Mouse (Mus musculus) lung, adult 2 months (tissue): ENCODE data around the gene Lhpp. TPM values are rescaled to one million over a fixed set of nuclear protein-coding genes. Genes with fewer than 3 reads are reported as not detected.

Source experiments
- DNase-seq: peaks from one replicate; pipeline ENCODE4 v3.0.0; 2022
- H3K4me1 ChIP-seq: fragments of 200-500 bp; 2 replicates; pipeline ENCODE4 v1.6.1; 2011; ENCODE audit warnings: low read length; ENCODE audit not compliant: control insufficient read depth, insufficient read depth
- H3K4me3 ChIP-seq: fragments of 200-500 bp; replicated peaks from 2 replicates; pipeline ENCODE3; 2011; ENCODE audit warnings: low read depth, mild to moderate bottlenecking, control low read depth, low read length; ENCODE audit errors: extremely low read depth
- CTCF ChIP-seq: fragments of 200-500 bp; IDR thresholded peaks from 2 replicates; pipeline ENCODE4 v1.5.1; 2011; ENCODE audit warnings: mild to moderate bottlenecking, low read length, control low read depth; ENCODE audit not compliant: insufficient read depth
- POLR2A ChIP-seq: fragments of 200-500 bp; IDR thresholded peaks from 2 replicates; pipeline ENCODE4 v1.6.1; 2011; ENCODE audit warnings: low read depth, mild to moderate bottlenecking, control low read depth, low read length, borderline replicate concordance; ENCODE audit errors: extremely low read depth
- WGBS: fragments of 180-500 bp; shearing (Covaris S2); methylation state at CpG from one replicate; pipeline ENCODE4 v1.1.7; 2018; 5-methylcytosine and 5-hydroxymethylcytosine counted together
- polyA plus RNA-seq: library from polyadenylated mRNA; depleted of rRNA; stranded (reverse); fragments of >200 nt; gene quantifications from 2 replicates; pipeline ENCODE4 v1.2.3, GENCODE M21; 2012

Lhpp gene
- polyA plus RNA-seq, 1 experiment, result 17.1 TPM

DNA sequence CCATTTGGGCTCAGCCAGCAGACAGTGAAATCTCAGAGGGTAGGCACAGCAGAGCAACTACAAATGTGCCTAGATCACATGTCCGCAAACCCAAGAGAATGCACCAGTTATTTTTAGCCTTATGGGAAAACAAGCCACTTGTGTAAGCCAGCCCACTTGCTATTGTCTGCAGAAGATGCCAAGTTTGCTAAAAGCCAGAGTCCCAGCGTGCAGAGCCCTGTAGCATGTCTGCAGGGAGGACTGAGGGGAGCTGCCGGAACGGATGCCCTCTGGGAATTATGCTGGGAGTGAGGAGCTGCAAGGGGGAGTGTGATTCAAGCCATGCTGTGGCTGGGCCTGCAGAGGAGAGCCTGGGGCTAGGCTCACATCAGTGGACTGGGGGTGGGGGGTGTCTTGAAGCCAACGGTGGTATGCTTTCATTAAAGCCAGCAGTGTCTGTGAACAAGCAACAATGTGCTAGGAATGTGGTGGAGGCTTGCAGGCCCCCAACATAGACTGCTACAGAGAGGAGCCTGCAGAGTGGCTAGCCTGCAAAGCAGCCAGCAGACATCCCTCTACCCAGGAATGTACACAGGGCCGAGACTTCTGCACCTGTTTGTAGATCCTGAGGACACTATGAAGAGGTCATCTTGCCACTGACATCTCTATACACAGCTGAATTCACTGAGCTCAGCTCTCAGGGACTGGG, 103.9 kb downstream of the Lhpp start:
- 10% methylated on average over 6 of the region's 6 CpGs for WGBS
- peak; percentile 26; the same call in 1 of the 2 replicates for TF ChIP-seq POLR2A
- TF ChIP-seq CTCF, result no peak
- Histone ChIP-seq H3K4me3 (no peak overlapping the region), H3K4me1 (peaks cover 36% of the 10 kb centered on the region)
- DNase-seq, result no peak

DNA sequence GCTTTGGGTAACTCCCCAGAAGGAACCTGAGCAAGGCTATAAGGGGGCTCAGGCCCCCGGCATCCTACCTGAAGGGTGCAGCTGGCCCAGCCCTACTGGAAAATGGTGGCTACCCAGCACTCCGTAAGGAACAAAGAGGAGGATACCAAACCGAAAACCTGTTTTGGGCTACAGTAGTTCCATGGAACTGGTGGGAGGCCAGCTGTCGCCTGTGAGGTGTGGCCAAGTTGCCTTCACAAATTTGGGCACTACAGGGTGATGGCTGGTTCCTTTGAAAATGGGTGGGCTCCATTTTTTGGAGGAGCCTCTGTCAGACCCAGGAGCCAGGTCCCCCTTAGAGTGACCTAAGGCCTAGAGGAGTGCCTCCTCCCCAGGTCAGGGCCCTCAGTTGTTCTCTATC, 104.8 kb downstream of the Lhpp start:
- 96% methylated on average over 4 of the region's 4 CpGs for WGBS
- no peak for TF ChIP-seq CTCF
- TF ChIP-seq POLR2A, result no peak
- peaks cover 36% of the 10 kb centered on the region for H3K4me1 ChIP-seq

DNA sequence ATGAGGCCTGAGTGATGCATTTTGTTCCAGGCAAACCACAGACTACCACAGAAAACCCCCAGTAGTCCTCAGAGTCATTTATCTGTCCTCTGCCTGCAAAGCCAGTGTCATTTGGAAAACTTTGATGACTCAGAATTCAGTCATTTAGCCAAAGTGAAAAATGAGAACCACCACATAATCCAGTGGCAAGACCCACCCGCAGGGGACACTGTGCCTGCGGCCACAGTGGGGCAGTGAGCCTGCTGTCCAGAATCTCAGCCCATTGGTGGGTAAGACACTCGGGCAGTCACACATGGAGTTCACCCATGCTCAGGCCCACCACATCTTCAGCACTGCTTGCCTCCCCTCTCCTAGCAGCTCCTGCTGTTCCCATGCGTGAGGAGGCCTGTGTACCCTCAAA, 109.1 kb downstream of the Lhpp start:
- 80% methylated on average over 4 of the region's 4 CpGs for WGBS
- peaks cover 27% of the 10 kb centered on the region for H3K4me1 ChIP-seq
- no peak for TF ChIP-seq CTCF
- no peak for TF ChIP-seq POLR2A
- H3K4me3 ChIP-seq, result no peak overlapping the region
- DNase-seq, result no peak

More for the DNA sequence above, 104.8 kb downstream of the Lhpp start:
- DNase-seq, result no peak
- H3K4me3 ChIP-seq, result no peak overlapping the region

DNA sequence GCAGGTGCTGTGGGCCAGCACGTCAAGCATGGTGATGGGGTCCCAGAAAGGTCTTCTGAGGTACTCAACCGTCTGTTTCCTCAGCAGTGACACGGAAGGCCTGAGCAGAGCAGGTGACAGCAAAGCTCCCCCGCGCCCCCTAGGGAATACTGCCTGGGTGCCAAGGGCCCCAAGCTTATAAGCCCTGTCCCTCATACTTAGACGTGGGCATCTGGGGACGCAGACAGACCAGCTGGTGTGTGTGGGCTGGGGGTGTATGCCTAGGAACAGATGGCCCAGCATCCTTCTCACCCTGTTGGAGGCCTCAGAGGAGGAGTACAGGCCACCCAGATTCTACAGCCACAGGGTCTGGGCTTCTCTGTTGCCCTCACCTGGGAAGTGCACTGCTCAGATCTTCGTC, 110.1 kb downstream of the Lhpp start:
- peaks cover 27% of the 10 kb centered on the region for H3K4me1 ChIP-seq
- WGBS, result 78% methylated on average over 8 of the region's 8 CpGs
- no peak for DNase-seq
- TF ChIP-seq CTCF, result no peak
- TF ChIP-seq POLR2A, result no peak
- H3K4me3 ChIP-seq, result no peak overlapping the region

DNA sequence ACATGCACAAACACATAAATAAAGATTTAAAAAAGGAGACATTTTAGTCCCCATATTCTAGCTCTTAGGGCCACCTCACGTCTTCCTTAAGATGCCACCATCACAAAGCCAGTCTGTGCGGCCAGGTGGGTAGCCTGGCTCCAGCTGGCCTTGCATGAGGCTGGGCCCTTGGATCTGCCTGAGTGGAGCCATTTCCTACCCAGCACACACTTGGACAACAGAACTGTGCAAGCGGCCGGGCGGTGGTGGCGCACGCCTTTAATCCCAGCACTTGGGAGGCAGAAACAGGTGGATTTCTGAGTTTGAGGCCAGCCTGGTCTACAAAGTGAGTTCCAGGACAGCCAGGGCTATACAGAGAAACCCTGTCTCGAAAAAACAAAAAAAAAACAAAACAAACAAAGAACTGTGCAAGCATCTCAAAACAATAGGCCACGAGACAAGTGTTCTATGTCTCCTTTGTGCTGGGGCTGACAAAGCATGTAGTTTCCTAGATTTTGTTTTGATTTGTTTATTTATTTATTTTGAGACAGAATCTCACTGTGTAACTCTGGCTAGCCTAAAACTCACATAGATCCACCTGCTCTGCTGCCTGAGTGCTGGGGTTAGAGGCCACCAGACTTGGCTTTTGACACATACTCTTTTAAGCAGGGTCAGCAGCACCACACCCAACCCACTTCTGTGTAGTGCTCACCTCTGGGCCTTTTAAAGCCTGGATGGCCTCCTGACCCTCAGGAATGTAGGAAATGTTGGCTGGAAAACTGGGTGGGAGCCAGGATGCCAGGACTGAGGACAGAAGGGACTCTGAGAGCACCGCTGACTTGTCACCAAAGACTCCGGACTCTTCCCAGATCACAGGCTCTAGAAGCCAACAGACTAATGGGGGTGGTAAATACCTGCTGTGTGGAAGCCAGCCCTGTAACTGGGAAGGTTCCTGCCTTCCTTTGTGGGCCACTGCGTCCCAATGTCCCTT, 112.2 kb downstream of the Lhpp start:
- peak; percentile 61 for DNase-seq
- WGBS, result 76% methylated on average over 12 of the region's 12 CpGs
- Histone ChIP-seq H3K4me3 (no peak overlapping the region), H3K4me1 (peaks cover 27% of the 10 kb centered on the region)
- TF ChIP-seq CTCF, result no peak
- no peak for TF ChIP-seq POLR2A

- Histone ChIP-seq H3K4me1 (peaks cover 27% of the 10 kb centered on the region), H3K4me3 (no peak overlapping the region)
- 31% methylated on average over 11 of the region's 11 CpGs for whole genome bisulfite sequencing
- peak; percentile 70 for DNase-seq
- peak; percentile 23; the same call in 1 of the 2 replicates for TF ChIP-seq POLR2A
- no peak for TF ChIP-seq CTCF
Measured at GRCm38 (mm10) chr7:132723906-132724305, 113.5 kb downstream of the Lhpp start.

GRCm38 (mm10) chr7:132724501-132725062, 114.1 kb downstream of the Lhpp start:
- TF ChIP-seq CTCF, result no peak
- TF ChIP-seq POLR2A, result no peak
- DNase-seq, result peak; percentile 80
- Histone ChIP-seq H3K4me3 (no peak overlapping the region), H3K4me1 (peaks cover 31% of the 10 kb centered on the region)
- WGBS, result 67% methylated on average over 5 of the region's 5 CpGs

- DNase-seq, result peak; percentile 46
- H3K4me1 ChIP-seq, result peaks cover 30% of the 10 kb centered on the region
- no peak for TF ChIP-seq CTCF
- TF ChIP-seq POLR2A, result no peak
- no peak overlapping the region for H3K4me3 ChIP-seq
- 59% methylated on average over 13 of the region's 13 CpGs for WGBS
Measured at GRCm38 (mm10) chr7:132726106-132726861, 115.8 kb downstream of the Lhpp start.

DNA sequence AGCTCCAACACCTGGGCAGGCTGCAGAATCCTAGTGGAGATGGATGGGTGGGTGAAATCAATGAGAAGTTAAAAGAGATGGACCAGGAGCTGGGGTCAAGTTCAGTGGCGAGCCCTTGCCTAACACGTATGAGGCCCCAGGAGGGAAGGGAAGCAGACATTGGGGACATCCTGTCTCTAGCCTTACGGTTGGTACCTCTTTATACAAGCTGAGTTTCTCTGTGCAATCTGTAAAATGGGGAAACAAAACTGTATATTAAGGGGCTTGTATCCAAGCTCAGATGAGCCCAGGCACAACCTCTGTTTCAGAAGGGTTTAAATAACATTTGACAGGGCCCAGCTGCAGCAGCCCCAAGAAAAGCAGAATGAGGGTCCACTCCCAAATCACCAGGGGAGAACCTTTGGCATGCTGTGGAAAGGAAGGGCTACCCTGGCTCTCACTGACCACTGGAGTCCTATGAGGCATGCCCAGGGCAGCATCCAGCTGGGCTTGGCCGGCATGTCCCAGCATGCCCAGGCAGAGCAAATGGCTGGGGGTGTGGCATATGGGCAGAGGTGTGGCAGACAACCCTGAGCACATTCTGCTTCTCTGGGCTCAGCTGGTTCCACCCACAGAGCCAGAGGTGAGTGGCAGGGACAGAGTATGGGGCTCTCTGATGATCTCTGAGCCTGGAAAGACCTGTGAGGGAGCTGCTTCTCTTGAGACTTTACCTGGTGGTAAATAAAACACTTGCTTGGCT, 118.8 kb downstream of the Lhpp start:
- Histone ChIP-seq H3K4me1 (peaks cover 14% of the 10 kb centered on the region), H3K4me3 (no peak overlapping the region)
- TF ChIP-seq POLR2A (no peak), CTCF (no peak)
- WGBS, result 49% methylated on average over 4 of the region's 4 CpGs
- peak; percentile 48 for DNase-seq
